Mouse (Mus musculus) heart, adult 8-10 months (tissue): Measurements from ENCODE around the gene Ctbs. TPM values are rescaled to one million over a fixed set of nuclear protein-coding genes. Genes with fewer than 3 reads are reported as not detected.
"Not testable (repeated sequence)": the region's sequence is repeated elsewhere in the genome, so short reads cannot be mapped to it uniquely, and the experiment has no call there.

Source experiments
- DNase-seq: peaks from one replicate; pipeline ENCODE4 v3.0.0; 2022; ENCODE audit warnings: low spot score
- total RNA-seq, 4 experiments: library from RNA; stranded (reverse); gene quantifications; 2 replicates each; pipeline ENCODE4 v1.2.4; 2022

Ctbs gene
- 1 to 10 TPM; 2.7 to 4.1 (median 3.4) TPM for total RNA-seq

DNA sequence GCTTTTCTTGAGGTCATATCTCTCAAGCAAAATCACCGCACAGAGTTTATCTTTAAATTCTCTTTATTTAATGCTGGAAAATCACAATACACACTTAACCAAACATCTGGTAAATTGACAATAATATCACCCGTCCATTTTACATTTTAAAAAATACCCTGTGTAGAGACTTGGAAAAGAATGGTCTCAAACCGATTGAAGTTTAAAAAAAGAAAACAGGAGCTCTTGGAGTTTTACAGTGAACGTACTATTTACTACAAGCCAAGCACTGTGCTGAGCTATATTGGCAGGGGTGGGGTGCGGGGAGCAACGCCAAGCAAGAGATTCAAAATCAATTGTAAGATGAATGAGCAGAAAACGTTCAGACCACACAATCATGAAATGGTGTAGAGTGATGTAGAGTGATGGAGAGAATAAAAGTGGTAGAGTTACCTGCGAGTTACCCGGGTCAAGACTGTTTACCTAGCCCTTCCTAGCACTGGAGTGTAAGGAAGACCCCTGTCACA, at the start of gene Ctbs:
Gene Ctbs, plus strand, starts transcription at position 51 of the 506 bp plus-strand sequence.
- DNase-seq: no peak

DNA sequence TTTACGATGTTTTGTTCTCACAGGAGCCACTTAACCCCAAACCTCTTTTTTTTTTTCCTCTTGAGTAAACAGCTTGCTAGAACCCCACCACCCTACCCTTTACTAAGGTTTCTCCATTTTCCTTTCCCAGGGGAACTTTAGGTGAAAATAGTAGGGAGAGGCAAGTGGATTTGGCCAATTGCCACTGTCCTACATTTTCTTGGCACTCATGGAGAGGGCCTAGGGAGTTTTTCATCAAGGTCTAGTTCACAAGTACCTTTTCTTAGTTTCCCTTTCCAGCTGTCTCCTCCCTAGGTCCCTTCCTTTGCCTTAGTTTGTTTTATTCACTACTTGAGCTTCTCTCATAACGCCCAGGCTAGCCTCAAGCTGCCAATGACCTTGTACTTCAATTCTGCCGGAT, 45.8 kb upstream of the Ctbs start:
- no peak for DNase-seq

DNA sequence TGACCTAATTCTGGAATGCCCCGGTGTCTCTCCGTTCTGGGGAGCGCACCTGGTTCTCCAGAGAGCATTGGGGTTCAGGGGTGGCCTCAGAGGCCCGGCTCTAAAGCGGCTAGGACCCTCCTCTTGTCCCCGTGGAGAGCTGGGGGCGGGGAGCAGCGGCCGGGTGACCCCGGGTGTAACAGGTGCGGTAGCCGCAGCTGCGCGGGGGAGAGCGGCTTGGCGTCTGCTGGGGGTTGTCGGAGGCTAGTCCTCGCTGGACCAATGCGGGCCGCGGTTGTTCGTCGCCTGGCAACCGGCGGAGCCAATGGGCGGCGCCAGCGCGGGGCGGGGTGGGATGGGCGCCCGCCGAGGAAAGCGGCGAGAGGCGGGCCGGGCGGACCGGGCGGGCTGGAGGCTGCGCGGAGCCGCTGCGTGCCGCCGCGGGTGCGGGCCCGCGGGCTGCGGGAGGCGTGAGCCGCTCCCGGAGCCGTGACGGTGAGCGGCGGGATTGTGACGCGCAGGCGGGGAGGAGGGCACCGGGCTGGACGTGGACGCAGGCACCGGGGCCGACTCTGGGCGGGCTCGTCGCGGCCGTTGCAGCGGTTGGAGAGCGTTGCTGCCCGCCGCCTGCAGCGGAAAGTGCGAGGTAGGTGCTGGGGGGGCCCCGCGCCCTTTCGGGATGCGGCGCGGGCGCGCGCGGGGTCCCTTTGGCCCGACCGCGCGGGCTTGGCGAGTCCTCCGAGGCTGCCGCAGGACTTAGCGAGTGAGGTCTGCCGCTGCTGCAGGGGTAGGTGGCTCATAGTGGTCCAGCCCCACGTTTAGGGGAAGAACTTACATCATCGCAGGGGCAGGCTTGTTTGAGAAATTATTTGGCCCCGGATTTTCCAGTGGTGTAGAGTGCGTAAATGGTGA, 45.0 kb upstream of the Ctbs start, which contains the start of gene Ssx2ip:
Gene Ssx2ip, plus strand, starts transcription at position 332 of the 891 bp plus-strand sequence.
- peak; percentile 97 for DNase-seq

DNA sequence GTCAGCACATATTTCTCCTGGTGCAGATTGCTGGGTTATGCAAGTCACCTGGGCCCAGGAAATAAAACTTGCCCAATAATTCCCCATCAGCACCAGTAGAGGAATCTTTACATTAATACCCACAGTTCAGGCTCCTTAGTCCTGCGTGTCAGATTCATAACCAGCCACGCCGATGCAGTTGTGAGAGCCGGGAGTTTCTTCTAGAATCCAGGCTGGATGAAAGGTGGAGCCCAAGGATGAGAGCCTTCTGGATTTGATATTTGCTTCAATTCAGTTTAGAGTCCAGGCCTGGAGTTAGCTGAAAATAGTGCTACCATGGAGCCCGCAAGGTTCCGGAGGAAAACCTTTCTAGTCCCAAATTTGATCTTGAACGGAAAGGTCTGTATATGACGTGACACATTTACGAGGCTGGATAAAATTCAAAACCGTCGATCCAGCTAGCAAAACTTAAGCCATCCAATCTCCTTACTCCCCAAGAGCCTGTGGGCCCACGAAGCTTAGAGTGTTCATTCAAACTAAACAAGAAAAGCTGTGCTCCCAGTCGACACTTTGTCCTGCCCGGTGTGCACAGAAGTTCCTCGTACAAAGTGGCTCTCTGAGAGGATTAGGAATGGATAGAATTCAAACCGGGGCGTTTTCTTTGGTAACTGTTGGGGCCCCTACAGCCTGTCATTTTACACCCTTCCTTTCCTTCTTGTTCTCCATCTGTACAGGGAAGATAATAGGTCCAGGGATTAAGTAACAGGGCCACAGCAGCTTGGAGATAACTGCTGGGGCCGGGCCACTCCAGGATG, 44.2 kb upstream of the Ctbs start:
- no peak for DNase-seq

DNA sequence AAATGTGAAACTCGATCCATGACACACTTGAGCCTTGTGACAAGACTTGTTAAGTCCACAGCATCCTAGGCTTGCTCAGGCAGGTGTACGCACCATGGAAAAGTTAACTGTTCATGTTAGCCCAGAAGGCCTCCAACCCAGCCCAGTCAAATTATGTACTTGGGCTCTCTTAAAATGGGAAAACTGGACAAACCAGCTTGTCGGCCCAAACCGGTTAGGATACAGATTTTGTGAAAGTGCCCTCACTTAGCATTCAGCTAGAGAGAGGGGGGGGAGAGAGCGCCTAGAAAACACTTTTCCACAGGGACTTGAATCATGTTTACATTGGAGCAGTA, 43.6 kb upstream of the Ctbs start:
- no peak for DNase-seq

DNA sequence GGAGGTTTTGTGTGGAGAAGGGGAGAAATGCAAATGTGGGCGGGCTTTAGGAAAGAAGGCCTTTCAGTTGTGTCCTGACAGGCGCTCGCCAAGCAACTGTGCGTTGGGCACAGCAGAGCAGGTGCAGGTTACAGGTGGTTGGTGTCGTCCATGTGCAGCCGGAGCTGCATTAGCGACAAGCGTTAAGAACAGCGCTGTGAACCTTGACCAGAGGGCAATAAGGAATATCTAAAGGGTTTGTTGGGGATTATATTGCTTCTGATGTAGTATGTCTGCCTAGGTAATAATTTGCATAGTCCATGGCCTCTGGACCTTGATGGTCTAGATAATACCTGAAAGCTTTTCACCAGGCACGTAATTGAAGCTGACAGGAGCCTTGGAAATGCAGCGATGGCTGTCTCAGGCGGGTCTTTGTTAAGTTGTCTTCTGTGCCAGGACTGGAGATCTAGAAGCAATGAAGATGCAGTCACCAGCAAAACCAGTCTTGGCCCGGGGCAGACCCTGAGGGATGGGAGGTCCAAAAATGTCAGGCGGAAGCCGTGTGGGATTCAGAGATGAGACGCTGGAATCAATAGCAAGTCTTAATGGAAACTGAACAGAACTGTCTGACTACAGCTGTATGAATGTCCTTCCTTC, 42.4 kb upstream of the Ctbs start:
- DNase-seq: no peak

DNA sequence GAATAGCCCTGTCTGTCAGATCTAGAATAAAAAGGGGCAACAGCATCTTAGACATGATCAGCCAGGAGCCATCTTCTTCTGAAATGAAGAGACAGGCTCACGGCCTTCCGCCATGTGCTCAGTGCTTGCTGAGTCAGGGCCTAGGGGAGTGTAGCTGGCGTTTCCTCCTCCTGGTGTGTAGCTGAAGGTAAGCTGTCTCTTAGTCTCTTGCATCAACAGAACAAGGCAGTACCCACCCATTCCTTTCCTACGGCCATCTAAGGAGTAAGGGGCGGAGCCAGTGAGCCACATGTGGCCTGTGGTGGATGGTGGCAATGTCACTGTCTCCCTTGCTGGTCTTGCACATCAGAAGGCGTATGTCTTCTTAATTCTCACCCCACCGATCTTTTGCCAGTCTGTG, 39.5 kb upstream of the Ctbs start:
- DNase-seq: no peak

DNA sequence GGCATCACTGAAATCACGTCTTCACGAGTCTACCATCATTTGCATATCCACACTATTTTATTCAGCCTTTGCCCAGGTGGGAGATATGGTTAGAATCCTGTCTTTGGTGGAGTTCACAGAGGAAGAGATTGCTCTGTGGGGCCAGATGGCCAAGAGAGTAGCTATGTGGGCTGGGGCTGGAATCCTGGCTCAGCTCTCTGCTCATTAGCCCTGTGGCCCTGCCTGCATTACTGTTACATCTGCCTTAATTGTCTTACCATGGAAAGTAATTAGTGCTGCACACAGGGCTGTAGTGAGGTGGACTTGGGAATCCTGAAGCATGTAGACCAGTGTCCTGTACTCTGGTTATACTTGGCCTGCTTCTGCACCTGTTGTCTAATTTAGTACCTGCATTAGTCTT, 37.6 kb upstream of the Ctbs start:
- no peak for DNase-seq

DNA sequence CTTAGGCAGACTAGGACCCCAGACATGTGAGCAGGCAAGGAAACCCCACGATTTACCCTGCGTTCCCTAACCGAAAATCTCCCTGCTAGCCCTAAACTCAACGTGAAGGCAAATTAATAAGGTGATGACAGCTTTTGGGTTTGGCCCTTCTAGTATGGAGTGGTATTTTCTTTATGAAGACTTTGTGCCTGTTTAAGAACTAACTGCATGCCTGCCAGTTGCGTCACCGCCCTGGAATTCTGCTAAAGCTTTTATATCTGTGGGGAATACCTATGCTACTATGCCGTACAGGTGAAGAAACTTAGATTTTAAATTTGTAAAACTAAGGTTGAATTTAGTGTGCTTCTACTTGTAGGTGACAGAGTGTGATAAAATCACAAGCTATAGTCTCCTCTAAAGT, 37.1 kb upstream of the Ctbs start:
- no peak for DNase-seq

DNA sequence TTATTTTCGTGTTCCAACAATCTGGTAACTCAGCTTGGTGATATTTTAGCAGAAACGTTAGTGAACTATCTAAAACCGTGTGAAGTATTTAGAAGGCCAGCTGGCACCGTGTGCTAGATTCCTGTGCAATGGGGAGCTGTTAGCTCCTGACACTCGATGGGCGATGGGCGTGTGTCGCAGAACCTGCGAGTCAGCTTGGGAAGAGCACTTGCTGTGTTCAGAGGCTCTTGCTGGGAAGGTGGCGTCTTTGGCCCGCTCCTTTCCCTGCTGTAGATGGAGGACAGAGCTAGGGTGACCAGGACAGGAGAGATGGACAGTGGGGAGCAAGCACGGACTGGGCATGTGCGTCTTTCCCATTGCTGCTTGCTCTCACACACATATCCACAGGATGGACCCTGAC, 36.6 kb upstream of the Ctbs start:
- no peak for DNase-seq

DNA sequence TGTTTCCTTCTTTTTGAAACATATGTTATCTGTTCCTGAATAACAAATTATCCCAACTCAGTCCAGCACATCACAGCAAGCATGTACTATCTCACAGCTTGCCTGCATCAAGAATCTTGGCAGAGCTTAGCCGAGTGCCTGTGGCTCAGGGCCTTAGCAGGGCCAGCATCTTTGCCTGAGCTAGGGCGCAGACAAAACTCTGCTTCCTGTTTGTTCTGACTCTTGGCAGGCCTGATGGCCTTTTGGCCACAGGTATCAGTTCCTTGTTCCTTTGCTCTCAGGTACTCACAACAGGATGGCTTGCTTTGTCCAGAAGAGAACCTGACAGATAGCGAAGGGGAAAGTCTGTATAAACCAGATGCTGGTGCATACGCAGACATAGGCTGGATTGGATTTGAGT, 35.6 kb upstream of the Ctbs start:
- DNase-seq: no peak

DNA sequence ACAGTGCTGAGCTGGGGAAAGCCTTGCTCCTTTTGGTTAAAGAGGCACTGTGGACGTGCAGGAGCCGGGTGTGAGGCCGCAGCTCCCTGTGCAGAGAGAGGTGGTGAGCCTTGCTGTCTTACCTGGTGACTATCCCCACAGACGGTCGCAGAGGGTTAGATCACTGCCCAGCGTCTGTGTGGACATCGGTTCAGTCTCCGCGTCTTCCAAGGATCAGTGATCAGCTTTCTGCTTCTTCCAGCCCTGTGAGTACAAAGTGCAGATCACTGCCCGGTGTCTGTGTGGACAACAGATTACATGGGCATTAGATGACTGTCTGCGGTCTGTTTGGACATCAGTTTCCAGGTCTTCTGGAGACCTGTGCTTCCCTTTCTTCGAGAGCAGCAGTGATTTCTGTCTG, 35.0 kb upstream of the Ctbs start:
- no peak for DNase-seq

DNA sequence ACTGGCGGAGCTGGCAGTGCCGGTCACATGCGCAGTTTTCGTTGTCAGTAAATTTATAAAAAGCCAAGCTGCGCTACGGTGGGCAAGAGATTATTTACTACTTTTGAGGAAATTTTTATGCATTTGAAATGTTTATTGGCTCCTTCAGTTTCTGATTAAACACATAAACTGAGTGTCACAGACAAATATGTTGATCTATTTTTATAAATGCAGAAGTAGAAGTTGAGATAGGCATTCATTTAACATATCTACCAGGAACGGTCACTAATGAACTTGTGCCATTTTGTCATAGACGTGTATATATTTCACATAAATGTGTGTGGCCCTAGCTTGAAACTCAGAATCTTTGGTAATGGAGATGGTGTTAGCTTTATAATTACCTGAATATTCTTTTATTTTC, 31.7 kb upstream of the Ctbs start:
- DNase-seq: no peak

DNA sequence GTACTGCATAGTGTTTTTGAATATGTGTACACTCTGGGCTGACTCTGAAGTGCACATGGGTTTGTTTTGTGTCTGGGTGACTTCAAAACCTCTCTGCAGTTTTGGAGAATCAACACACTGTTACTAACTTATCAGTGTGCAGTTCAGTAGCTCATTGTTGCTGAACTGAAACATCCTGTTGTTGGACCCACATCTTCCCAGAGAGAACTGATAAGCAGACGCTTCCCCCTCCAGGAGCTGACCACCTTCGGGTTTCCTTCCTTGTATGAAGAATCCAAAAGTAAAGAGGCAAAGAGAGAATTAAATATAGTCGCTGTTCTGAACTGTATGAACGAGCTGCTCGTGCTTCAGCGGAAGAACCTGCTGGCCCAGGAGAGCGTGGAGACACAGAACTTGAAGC, 30.7 kb upstream of the Ctbs start:
- DNase-seq: no peak

DNA sequence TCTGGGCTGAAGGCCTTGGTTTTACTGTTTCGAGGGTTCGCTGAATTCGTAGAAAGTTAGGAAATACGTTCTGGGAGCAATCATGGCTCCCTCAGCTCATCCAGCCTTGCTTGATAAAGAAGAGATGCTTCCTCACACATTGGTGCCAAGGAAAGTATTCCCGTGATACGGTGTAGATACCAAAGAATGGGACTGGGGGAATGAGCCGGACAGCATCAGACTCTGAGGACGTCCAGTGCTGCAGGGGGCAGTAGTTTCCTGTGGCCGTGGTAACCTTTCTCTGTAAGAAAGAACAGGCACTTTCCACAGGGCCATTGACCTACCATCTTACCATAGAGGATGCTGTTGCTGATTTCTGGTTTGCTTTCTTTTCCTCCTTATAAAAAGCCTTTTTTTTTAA, 30.1 kb upstream of the Ctbs start:
- DNase-seq: no peak

DNA sequence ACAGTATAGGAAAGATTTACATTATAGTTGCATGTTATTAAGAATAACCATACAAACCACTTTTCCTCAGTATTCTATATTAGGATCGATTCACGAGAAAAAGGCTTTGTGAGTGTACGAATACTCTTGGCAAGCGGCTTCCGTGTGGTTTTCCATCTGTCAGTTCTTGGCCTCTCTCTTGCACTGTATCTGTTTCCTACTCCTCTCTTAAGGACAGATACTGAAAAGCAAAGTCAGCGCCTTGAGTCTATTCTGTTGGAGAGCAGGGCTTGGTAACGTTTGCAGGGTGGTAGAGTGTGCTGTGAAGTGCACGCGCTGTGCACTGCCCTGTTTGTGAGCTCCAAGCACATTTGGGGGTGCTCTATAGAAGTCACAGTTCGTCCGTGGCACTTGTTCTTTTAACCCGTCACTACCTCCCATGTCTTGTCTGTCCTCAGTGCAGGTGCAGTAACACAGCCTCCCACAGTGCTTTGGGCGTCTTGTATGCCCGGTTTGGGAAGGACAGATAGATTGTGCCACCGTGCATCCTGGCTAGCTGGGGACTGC, 29.5 kb upstream of the Ctbs start:
- no peak for DNase-seq

DNA sequence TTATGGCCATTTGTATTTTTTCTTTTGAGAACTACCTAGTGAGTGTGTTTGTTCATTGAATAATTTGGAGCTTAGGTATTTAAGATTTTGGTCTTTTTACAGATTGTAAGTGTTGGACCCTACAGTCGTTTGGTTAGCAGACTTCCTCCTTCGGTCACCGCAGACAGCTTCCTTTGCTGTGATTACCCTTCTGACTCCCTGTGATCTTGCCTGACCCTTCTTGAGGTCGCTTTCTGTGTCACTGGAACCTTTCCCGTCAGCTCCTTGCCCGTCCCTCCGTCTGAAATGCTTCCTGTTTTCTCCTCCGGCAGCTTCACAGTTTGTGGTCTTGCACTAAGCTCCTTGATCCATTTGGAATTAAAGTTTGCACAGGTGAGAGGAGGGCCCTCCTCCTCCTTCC, 27.8 kb upstream of the Ctbs start:
- no peak for DNase-seq

DNA sequence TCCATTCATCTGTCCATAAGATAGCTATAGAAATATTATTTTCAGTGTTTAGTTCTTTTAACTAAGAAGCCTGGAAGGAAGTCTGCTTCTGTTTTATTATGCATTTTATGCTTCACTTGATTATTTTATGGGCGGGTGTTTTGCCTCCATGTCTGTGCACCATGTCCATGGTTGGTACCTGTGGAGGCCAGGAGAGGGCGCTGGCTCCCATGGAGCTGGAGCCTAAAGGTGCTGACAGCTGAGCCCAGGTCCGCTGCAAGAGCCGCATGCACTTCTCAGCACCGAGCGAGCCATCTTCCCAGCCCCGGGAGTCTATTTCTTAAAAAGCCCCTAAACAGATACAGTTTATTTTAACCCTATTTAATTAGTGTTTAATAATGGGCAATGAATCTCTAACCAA, 25.9 kb upstream of the Ctbs start:
- DNase-seq: no peak

DNA sequence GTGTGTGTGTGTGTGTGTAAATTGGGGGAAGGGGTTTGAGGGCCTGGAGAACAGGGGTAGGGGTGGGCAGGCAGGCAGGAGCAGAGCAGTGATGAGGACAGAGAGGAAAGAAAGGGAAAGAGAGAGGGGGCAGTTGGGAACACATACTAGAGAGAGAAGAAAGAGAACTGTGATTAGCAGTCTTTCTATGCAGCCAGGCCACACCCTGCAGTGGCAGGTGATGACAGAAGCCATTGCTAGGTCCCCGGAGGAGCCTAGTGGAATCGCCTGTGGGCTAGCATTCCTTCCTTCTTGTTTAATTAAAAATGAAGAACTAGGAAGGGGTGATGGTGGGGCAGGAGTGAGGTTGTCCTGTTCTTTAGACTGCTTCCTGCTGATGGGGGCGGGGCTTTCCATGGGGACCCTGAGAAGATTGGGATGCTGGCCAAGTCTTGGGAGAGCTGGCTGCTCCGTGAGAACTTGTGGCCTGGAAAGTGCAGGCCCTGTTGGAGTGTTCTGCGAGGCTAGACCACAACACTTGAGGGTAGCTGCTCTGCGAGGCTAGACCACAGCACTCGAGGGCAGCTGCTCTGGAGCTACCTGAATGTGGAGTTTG, 25.2 kb upstream of the Ctbs start:
- no peak for DNase-seq

DNA sequence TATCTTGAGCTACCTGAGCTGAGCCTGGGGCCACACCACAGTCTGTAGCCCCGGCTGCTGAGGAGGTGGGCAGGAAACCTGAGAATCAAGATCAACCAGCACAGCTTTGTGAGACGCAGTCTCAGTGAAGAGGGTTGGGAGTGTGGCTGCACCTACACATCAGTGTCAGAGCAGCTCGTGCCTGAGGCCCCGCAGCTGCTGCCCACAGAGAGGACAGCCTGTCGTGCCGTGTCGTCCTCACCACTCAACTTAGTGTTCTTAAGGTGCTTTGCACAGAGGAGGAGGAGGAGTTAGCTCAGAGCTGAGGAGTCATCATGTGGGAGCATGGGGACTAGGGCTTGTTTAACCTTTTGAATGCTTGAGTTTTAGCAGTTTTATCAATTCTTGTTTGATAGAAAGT, 23.7 kb upstream of the Ctbs start:
- no peak for DNase-seq

DNA sequence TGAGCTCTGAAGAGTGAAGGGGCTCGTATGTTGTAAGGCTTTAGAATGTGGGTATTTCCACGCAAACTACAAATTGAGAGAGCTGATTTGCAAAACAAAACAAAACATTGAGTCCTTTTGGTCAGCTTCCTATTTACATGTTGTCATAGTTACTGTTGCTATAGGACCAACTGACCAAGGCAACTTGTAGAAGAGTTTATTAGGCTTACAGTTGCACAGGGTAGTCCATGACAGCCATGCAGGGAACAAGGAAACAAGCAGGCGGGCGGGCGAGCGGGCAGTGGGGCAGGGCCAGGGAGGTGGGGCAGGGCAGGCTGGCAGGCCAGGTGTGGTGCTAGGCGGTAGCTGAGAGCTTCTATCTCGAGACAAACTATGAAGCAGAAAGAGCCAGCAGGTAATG, 23.1 kb upstream of the Ctbs start:
- DNase-seq: no peak

DNA sequence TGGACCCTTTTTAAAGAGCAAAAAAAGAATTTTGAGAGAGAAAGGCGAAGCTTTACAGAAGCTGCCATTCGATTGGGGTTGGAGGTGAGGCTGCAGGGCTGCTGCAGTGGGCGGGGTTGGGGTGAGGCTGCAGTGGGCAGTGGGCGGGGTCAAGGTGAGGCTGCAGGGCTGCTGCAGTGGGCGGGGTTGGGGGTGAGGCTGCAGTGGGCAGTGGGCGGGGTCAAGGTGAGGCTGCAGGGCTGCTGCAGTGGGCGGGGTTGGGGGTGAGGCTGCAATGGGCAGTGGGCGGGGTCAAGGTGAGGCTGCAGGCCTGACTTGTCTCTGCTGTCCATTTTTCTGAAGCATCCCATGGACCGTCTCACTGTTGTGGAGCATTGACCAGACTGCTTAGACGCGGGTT, 16.5 kb upstream of the Ctbs start:
- not testable (repeated sequence) for DNase-seq
